Comparison of ENCODE assay signal across 11 mouse cellular contexts in the genomic region with DNA sequence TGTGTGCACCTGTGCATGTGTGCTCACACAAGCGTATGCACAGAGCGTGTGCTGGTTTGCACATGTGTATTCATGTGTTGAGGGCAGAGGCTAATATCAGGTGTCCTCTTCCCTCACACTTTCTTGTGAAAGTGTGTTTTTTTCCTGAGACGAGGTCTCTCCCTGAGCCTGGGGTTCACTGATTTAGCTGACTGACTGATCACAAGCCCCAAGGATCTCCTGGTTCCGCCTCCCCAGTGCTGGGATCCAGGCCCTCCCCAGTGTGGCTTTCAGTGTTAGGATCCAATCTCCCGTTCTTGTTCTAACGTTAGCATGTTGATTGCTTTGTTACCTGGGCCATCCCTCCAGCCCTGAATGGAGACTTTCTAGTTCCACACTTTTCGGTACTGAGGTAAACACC. TPM values are rescaled to one million over a fixed set of nuclear protein-coding genes. Genes with fewer than 3 reads are reported as not detected.
DNase-seq lines count a peak whose midpoint lies in the region; ATAC-seq and TF ChIP-seq lines count a peak whose summit lies in the region.
"Had no signal": no experiment of that assay in that cellular context is flagged by ENCODE, and none has a peak within 500 bp of the region (broad histone marks: within the 10 kb centered on the region; RNA-seq: fewer than 3 reads in every experiment).

No protein-coding gene starts in this region.

- peaks cover 69% of the 10 kb centered on the region for H3K4me1 ChIP-seq in heart, embryonic 12.5 days (replicated peaks)
- peaks cover 30% of the 10 kb centered on the region for H3K4me1 ChIP-seq in lung, embryonic 14.5 days (ENCODE audit: insufficient read depth)
- peaks cover 52% of the 10 kb centered on the region for H3K4me1 ChIP-seq in heart, postnatal 0 days (ENCODE audit: control insufficient read depth, insufficient read depth)
- peaks cover 27% of the 10 kb centered on the region for H3K4me1 ChIP-seq in neural tube, embryonic 15.5 days

- no peak overlapping the region for H3K4me3 ChIP-seq in heart, embryonic 12.5 days
- no peak overlapping the region for H3K4me3 ChIP-seq in lung, embryonic 14.5 days (ENCODE audit: low read depth, low read length)
- H3K4me3 ChIP-seq in heart, postnatal 0 days (ENCODE audit: low read depth, low read length), result no peak overlapping the region
- H3K4me3 ChIP-seq in neural tube, embryonic 15.5 days (replicated peaks), result no peak overlapping the region

- intact Hi-C loops in heart, postnatal 10 days (cut with DNase I), result no loop called here

- no peak for TF ChIP-seq CTCF in lung, embryonic 14.5 days (IDR thresholded peaks at IDR 0.05; ENCODE audit: low read depth)
- no peak for TF ChIP-seq CTCF in heart, postnatal 0 days (IDR thresholded peaks at IDR 0.05; ENCODE audit: low read depth)

- H3K9ac ChIP-seq in heart, embryonic 12.5 days, result no peak overlapping the region
- no peak overlapping the region for H3K9ac ChIP-seq in lung, embryonic 14.5 days
- H3K9ac ChIP-seq in heart, postnatal 0 days (replicated peaks; ENCODE audit: low read depth, low read length), result no peak overlapping the region
- no peak overlapping the region for H3K9ac ChIP-seq in neural tube, embryonic 15.5 days (replicated peaks)

- no peak for TF ChIP-seq EP300 in heart, postnatal 0 days (IDR thresholded peaks at IDR 0.05; ENCODE audit: low read depth)

- no peak overlapping the region for H3K4me2 ChIP-seq in heart, embryonic 12.5 days
- no peak overlapping the region for H3K4me2 ChIP-seq in lung, embryonic 14.5 days
- no peak overlapping the region for H3K4me2 ChIP-seq in heart, postnatal 0 days (ENCODE audit: low read depth, low read length)
- no peak overlapping the region for H3K4me2 ChIP-seq in neural tube, embryonic 15.5 days

- peaks cover 6% of the 10 kb centered on the region for H3K36me3 ChIP-seq in heart, embryonic 12.5 days
- no peaks in the 10 kb centered on the region for H3K36me3 ChIP-seq in lung, embryonic 14.5 days (ENCODE audit: insufficient read depth)
- H3K36me3 ChIP-seq in heart, postnatal 0 days (replicated peaks; ENCODE audit: control insufficient read depth, insufficient read depth, low read length), result peaks cover 8% of the 10 kb centered on the region; the same call in 1 of the 2 replicates
- H3K36me3 ChIP-seq in neural tube, embryonic 15.5 days, result no peaks in the 10 kb centered on the region

- 73% methylated on average over 7 of the region's 7 CpGs for WGBS in heart, embryonic 12.5 days
- WGBS in lung, embryonic 14.5 days, result 76% methylated on average over 7 of the region's 7 CpGs
- 73% methylated on average over 7 of the region's 7 CpGs for WGBS in heart, postnatal 0 days
- 82% methylated on average over 7 of the region's 7 CpGs for WGBS in neural tube, embryonic 15.5 days

- no peak for DNase-seq in heart, postnatal 10 days
- no peak for DNase-seq in lung, embryonic 14.5 days
- no peak for DNase-seq in lung, postnatal 10 days
- no peak for DNase-seq in heart, postnatal 0 days (ENCODE audit: low spot score)
- DNase-seq in natural killer cell, adult 2 months (ENCODE audit: low spot score in 2 of 2), result no peak
- no peak for DNase-seq in frontal cortex, postnatal 14 days (ENCODE audit: low spot score in 2 of 2)
- DNase-seq: layer of hippocampus, postnatal 36 days; right cerebral cortex, postnatal 4 days; thymus, postnatal 4 days had no signal

- peaks cover 6% of the 10 kb centered on the region for H3K9me3 ChIP-seq in heart, embryonic 12.5 days (replicated peaks)
- no peaks in the 10 kb centered on the region for H3K9me3 ChIP-seq in lung, embryonic 14.5 days (ENCODE audit: low read depth, low read length)
- H3K9me3 ChIP-seq in heart, postnatal 0 days (replicated peaks; ENCODE audit: control insufficient read depth, low read length), result no peaks in the 10 kb centered on the region
- no peaks in the 10 kb centered on the region for H3K9me3 ChIP-seq in neural tube, embryonic 15.5 days (replicated peaks)

- H3K27me3 ChIP-seq in heart, embryonic 12.5 days (replicated peaks), result no peaks in the 10 kb centered on the region
- no peaks in the 10 kb centered on the region for H3K27me3 ChIP-seq in lung, embryonic 14.5 days (ENCODE audit: insufficient read depth, low read length)
- H3K27me3 ChIP-seq in heart, postnatal 0 days (ENCODE audit: control insufficient read depth, insufficient read depth, low read length), result no peaks in the 10 kb centered on the region
- H3K27me3 ChIP-seq in neural tube, embryonic 15.5 days (replicated peaks), result peaks cover 5% of the 10 kb centered on the region; the same call in 1 of the 2 replicates

- H3K27ac ChIP-seq in heart, embryonic 12.5 days (ENCODE audit: poor library complexity, severe bottlenecking), result peak overlapping the region; percentile 94
- peak overlapping the region; percentile 91; the same call in 1 of the 2 replicates for H3K27ac ChIP-seq in lung, embryonic 14.5 days (ENCODE audit: low read depth)
- peak overlapping the region; percentile 82 for H3K27ac ChIP-seq in heart, postnatal 0 days (ENCODE audit: low read depth)
- H3K27ac ChIP-seq in neural tube, embryonic 15.5 days (replicated peaks), result peak overlapping the region; percentile 85

- ATAC-seq in heart, embryonic 12.5 days (ENCODE audit: insufficient number of reproducible peaks, low FRiP score), result no peak
- ATAC-seq in lung, embryonic 14.5 days (ENCODE audit: insufficient read depth), result no peak
- ATAC-seq in heart, postnatal 0 days (ENCODE audit: insufficient read depth, low read depth), result no peak
- no peak for ATAC-seq in neural tube, embryonic 15.5 days (ENCODE audit: low FRiP score)

RNA-seq across cellular contexts. Expression of a gene that starts 14.0 kb away (rescaled TPM):
- 137 and 141 TPM in 2 replicates for polyA plus RNA-seq in heart, embryonic 12.5 days (2016; fragmentation: Nextera tagmentation; extraction: Ambion mirVana)
- total RNA-seq in heart, postnatal 10 days (2021), result 10 to 100 TPM; 96.6 to 99.5 TPM
- polyA plus RNA-seq in lung, embryonic 14.5 days (2014; fragmentation: Nextera tagmentation; extraction: Ambion mirVana), result 66.5 and 69.8 TPM in 2 replicates
- total RNA-seq in heart, postnatal 0 days (2014; rRNA removed; ENCODE audit: low replicate concordance), result 113 and 120 TPM in 2 replicates
- polyA plus RNA-seq in heart, postnatal 0 days (2015; fragmentation: Nextera tagmentation; extraction: Ambion mirVana), result 106 and 117 TPM in 2 replicates
- polyA plus RNA-seq in neural tube, embryonic 15.5 days (2015; fragmentation: Nextera tagmentation; extraction: Ambion mirVana), result 162 and 167 TPM in 2 replicates

RNA-seq across cellular contexts. Expression of a gene that starts 23.1 kb away (rescaled TPM):
- polyA plus RNA-seq in heart, embryonic 12.5 days (2016; fragmentation: Nextera tagmentation; extraction: Ambion mirVana), result 2.2 and 2.5 TPM in 2 replicates
- total RNA-seq in heart, postnatal 10 days (2021), result 1 to 10 TPM in 1 of 2 experiments, under 1 TPM in 1; 0.52 to 1.0 TPM
- 2.5 and 3.3 TPM in 2 replicates for polyA plus RNA-seq in lung, embryonic 14.5 days (2014; fragmentation: Nextera tagmentation; extraction: Ambion mirVana)
- 0.27 and 2.7 TPM in 2 replicates for total RNA-seq in heart, postnatal 0 days (2014; rRNA removed; ENCODE audit: low replicate concordance)
- 0.42 and 0.47 TPM in 2 replicates for polyA plus RNA-seq in heart, postnatal 0 days (2015; fragmentation: Nextera tagmentation; extraction: Ambion mirVana)
- 1.0 and 7.1 TPM in 2 replicates for polyA plus RNA-seq in neural tube, embryonic 15.5 days (2015; fragmentation: Nextera tagmentation; extraction: Ambion mirVana)

RNA-seq across cellular contexts. Expression of a gene that starts 26.2 kb away (rescaled TPM):
- 54.8 and 58.2 TPM in 2 replicates for polyA plus RNA-seq in heart, embryonic 12.5 days (2016; fragmentation: Nextera tagmentation; extraction: Ambion mirVana)
- total RNA-seq in heart, postnatal 10 days (2021), result 10 to 100 TPM; 43.3 to 49.7 TPM
- polyA plus RNA-seq in lung, embryonic 14.5 days (2014; fragmentation: Nextera tagmentation; extraction: Ambion mirVana), result 12.7 and 13.2 TPM in 2 replicates
- 89.0 and 104 TPM in 2 replicates for total RNA-seq in heart, postnatal 0 days (2014; rRNA removed; ENCODE audit: low replicate concordance)
- 42.8 and 43.9 TPM in 2 replicates for polyA plus RNA-seq in heart, postnatal 0 days (2015; fragmentation: Nextera tagmentation; extraction: Ambion mirVana)
- polyA plus RNA-seq in neural tube, embryonic 15.5 days (2015; fragmentation: Nextera tagmentation; extraction: Ambion mirVana), result 9.8 TPM in 2 replicates

RNA-seq across cellular contexts. Expression of a gene that starts 30.1 kb away (rescaled TPM):
- polyA plus RNA-seq in heart, embryonic 12.5 days (2016; fragmentation: Nextera tagmentation; extraction: Ambion mirVana), result 4.7 and 4.9 TPM in 2 replicates
- total RNA-seq in heart, postnatal 10 days (2021), result 1 to 10 TPM; 5.4 to 6.3 TPM
- 3.7 and 3.9 TPM in 2 replicates for polyA plus RNA-seq in lung, embryonic 14.5 days (2014; fragmentation: Nextera tagmentation; extraction: Ambion mirVana)
- 5.9 and 15.0 TPM in 2 replicates for total RNA-seq in heart, postnatal 0 days (2014; rRNA removed; ENCODE audit: low replicate concordance)
- polyA plus RNA-seq in heart, postnatal 0 days (2015; fragmentation: Nextera tagmentation; extraction: Ambion mirVana), result 2.7 TPM in 2 replicates
- 3.4 and 4.1 TPM in 2 replicates for polyA plus RNA-seq in neural tube, embryonic 15.5 days (2015; fragmentation: Nextera tagmentation; extraction: Ambion mirVana)

RNA-seq across cellular contexts. Expression of a gene that starts 37.8 kb away (rescaled TPM):
- 85.0 and 89.1 TPM in 2 replicates for polyA plus RNA-seq in heart, embryonic 12.5 days (2016; fragmentation: Nextera tagmentation; extraction: Ambion mirVana)
- total RNA-seq in heart, postnatal 10 days (2021), result 10 to 100 TPM; 55.9 to 56.8 TPM
- 89.3 and 91.9 TPM in 2 replicates for polyA plus RNA-seq in lung, embryonic 14.5 days (2014; fragmentation: Nextera tagmentation; extraction: Ambion mirVana)
- 114 and 153 TPM in 2 replicates for total RNA-seq in heart, postnatal 0 days (2014; rRNA removed; ENCODE audit: low replicate concordance)
- 79.1 and 80.8 TPM in 2 replicates for polyA plus RNA-seq in heart, postnatal 0 days (2015; fragmentation: Nextera tagmentation; extraction: Ambion mirVana)
- polyA plus RNA-seq in neural tube, embryonic 15.5 days (2015; fragmentation: Nextera tagmentation; extraction: Ambion mirVana), result 82.2 and 95.1 TPM in 2 replicates
